Mouse (Mus musculus): ENCODE results near the gene Rpl36al. TPM values are rescaled to one million over a fixed set of nuclear protein-coding genes. Genes with fewer than 3 reads are reported as not detected.
A peak's percentile ranks its signal among the peaks of the same experiment; 100 is the strongest.

Rpl36al gene
- total and polyA plus RNA-seq, 2 experiments from 2014 or later: 194 to 396 TPM

GRCm38 (mm10) chr12:69204052-69204833, 20.4 kb upstream of the Rpl36al start, which contains the start of gene Gm49384:
Gene Gm49384 (minus strand): TSS chr12:69204267.
- peaks cover 9% of the 10 kb centered on the region; the same call in 1 of the 2 replicates for H3K36me3 ChIP-seq (ENCODE audit: insufficient read depth)
- H3K4me2 ChIP-seq (ENCODE audit: low read depth): peak within 1 kb of the TSS; percentile 21
- no peaks in the 10 kb centered on the region for H3K4me1 ChIP-seq (ENCODE audit: insufficient read depth)
- no peak within 1 kb of the TSS for H3K27ac ChIP-seq (ENCODE audit: low read depth, low read length)
- 66% methylated on average over 16 of the region's 16 CpGs for WGBS
- H3K27me3 ChIP-seq (ENCODE audit: insufficient read depth, low read length): no peaks in the 10 kb centered on the region
- no peak within 1 kb of the TSS for H3K4me3 ChIP-seq (ENCODE audit: low read depth, low read length)
- H3K9me3 ChIP-seq (ENCODE audit: low read length): no peaks in the 10 kb centered on the region
- peak; percentile 51 for ATAC-seq
- DNase-seq: peak; percentile 68
- no peak for TF ChIP-seq CTCF (IDR thresholded peaks at IDR 0.05; ENCODE audit: low read depth)
- no peak within 1 kb of the TSS for H3K9ac ChIP-seq

- DNase-seq (no peak), ATAC-seq (no peak)
- Histone ChIP-seq H3K9me3 (ENCODE audit: low read length) (no peaks in the 10 kb centered on the region), H3K27me3 (ENCODE audit: insufficient read depth, low read length) (no peaks in the 10 kb centered on the region), H3K27ac (ENCODE audit: low read depth, low read length) (no peak overlapping the region), H3K4me2 (ENCODE audit: low read depth) (peak overlapping the region; percentile 96), H3K4me3 (ENCODE audit: low read depth, low read length) (no peak overlapping the region), H3K36me3 (ENCODE audit: insufficient read depth) (peaks cover 9% of the 10 kb centered on the region; the same call in 1 of the 2 replicates), H3K9ac (no peak overlapping the region), H3K4me1 (ENCODE audit: insufficient read depth) (peaks cover 17% of the 10 kb centered on the region)
- TF ChIP-seq CTCF (IDR thresholded peaks at IDR 0.05; ENCODE audit: low read depth): no peak
Measured at GRCm38 (mm10) chr12:69198985-69199384, 15.1 kb upstream of the Rpl36al start.

GRCm38 (mm10) chr12:69198164-69198535, 14.3 kb upstream of the Rpl36al start, which contains the start of gene Dnaaf2:
Gene Dnaaf2 (minus strand): TSS chr12:69198429.
- peak; percentile 65 for DNase-seq
- H3K4me2 ChIP-seq (ENCODE audit: low read depth): peak within 1 kb of the TSS; percentile 96
- peak within 1 kb of the TSS; percentile 94 for H3K27ac ChIP-seq (ENCODE audit: low read depth, low read length)
- peak within 1 kb of the TSS; percentile 88 for H3K9ac ChIP-seq
- H3K27me3 ChIP-seq (ENCODE audit: insufficient read depth, low read length): no peaks in the 10 kb centered on the region
- peaks cover 17% of the 10 kb centered on the region for H3K4me1 ChIP-seq (ENCODE audit: insufficient read depth)
- peak within 1 kb of the TSS; percentile 94 for H3K4me3 ChIP-seq (ENCODE audit: low read depth, low read length)
- WGBS: 0% methylated on average over 18 of the region's 18 CpGs
- no peak for TF ChIP-seq CTCF (IDR thresholded peaks at IDR 0.05; ENCODE audit: low read depth)
- peaks cover 9% of the 10 kb centered on the region; the same call in 1 of the 2 replicates for H3K36me3 ChIP-seq (ENCODE audit: insufficient read depth)
- peak; percentile 25 for ATAC-seq
- no peaks in the 10 kb centered on the region for H3K9me3 ChIP-seq (ENCODE audit: low read length)

- Histone ChIP-seq H3K9me3 (ENCODE audit: low read length) (no peaks in the 10 kb centered on the region), H3K4me2 (ENCODE audit: low read depth) (peak overlapping the region; percentile 96), H3K27me3 (ENCODE audit: insufficient read depth, low read length) (no peaks in the 10 kb centered on the region), H3K4me1 (ENCODE audit: insufficient read depth) (peaks cover 17% of the 10 kb centered on the region), H3K4me3 (ENCODE audit: low read depth, low read length) (peak overlapping the region; percentile 94), H3K27ac (ENCODE audit: low read depth, low read length) (peak overlapping the region; percentile 94), H3K9ac (peak overlapping the region; percentile 88), H3K36me3 (ENCODE audit: insufficient read depth) (peaks cover 9% of the 10 kb centered on the region; the same call in 1 of the 2 replicates)
- ATAC-seq: peak; percentile 77
- WGBS: 4% methylated on average over 91 of the region's 94 CpGs
- 0 out of 2 replicates have a peak, but pooled peaks have one; percentile 19 for TF ChIP-seq CTCF (IDR thresholded peaks at IDR 0.05; ENCODE audit: low read depth)
- peak; percentile 60 for DNase-seq
Measured at GRCm38 (mm10) chr12:69197378-69198163, 13.7 kb upstream of the Rpl36al start.

- ATAC-seq: peak; percentile 85
- no peaks in the 10 kb centered on the region for H3K27me3 ChIP-seq (ENCODE audit: insufficient read depth, low read length)
- H3K9ac ChIP-seq: peak within 1 kb of the TSS; percentile 88
- DNase-seq: peak; percentile 88
- no peak; the same call in 1 of the 2 replicates for TF ChIP-seq CTCF (IDR thresholded peaks at IDR 0.05; ENCODE audit: low read depth)
- peaks cover 9% of the 10 kb centered on the region; the same call in 1 of the 2 replicates for H3K36me3 ChIP-seq (ENCODE audit: insufficient read depth)
- peak within 1 kb of the TSS; percentile 94 for H3K27ac ChIP-seq (ENCODE audit: low read depth, low read length)
- peaks cover 17% of the 10 kb centered on the region for H3K4me1 ChIP-seq (ENCODE audit: insufficient read depth)
- H3K9me3 ChIP-seq (ENCODE audit: low read length): no peaks in the 10 kb centered on the region
- H3K4me2 ChIP-seq (ENCODE audit: low read depth): peak within 1 kb of the TSS; percentile 96
- peak within 1 kb of the TSS; percentile 94 for H3K4me3 ChIP-seq (ENCODE audit: low read depth, low read length)
- WGBS: under 1% methylated on average over 72 of the region's 75 CpGs
Measured at GRCm38 (mm10) chr12:69196444-69197377, 12.8 kb upstream of the Rpl36al start, which contains the start of gene Gm49383. Gene Gm49383 (minus strand): TSS chr12:69197104.

GRCm38 (mm10) chr12:69192637-69193036, 8.8 kb upstream of the Rpl36al start:
- no peaks in the 10 kb centered on the region for H3K27me3 ChIP-seq (ENCODE audit: insufficient read depth, low read length)
- 91% methylated on average over 2 of the region's 2 CpGs for WGBS
- H3K4me2 ChIP-seq (ENCODE audit: low read depth): no peak overlapping the region
- no peak overlapping the region for H3K27ac ChIP-seq (ENCODE audit: low read depth, low read length)
- no peak overlapping the region for H3K4me3 ChIP-seq (ENCODE audit: low read depth, low read length)
- no peak overlapping the region for H3K9ac ChIP-seq
- peaks cover 4% of the 10 kb centered on the region; the same call in 1 of the 2 replicates for H3K36me3 ChIP-seq (ENCODE audit: insufficient read depth)
- no peaks in the 10 kb centered on the region for H3K9me3 ChIP-seq (ENCODE audit: low read length)
- ATAC-seq (no peak), DNase-seq (no peak)
- no peak for TF ChIP-seq CTCF (IDR thresholded peaks at IDR 0.05; ENCODE audit: low read depth)
- H3K4me1 ChIP-seq (ENCODE audit: insufficient read depth): peaks cover 6% of the 10 kb centered on the region; the same call in 1 of the 2 replicates

Data from forebrain, postnatal 0 days (tissue).